Mouse (Mus musculus): ENCODE data around the gene 1700014D04Rik.
"Not testable (repeated sequence)": the region's sequence is repeated elsewhere in the genome, so short reads cannot be mapped to it uniquely, and the experiment has no call there.

Gene 1700014D04Rik

DNA sequence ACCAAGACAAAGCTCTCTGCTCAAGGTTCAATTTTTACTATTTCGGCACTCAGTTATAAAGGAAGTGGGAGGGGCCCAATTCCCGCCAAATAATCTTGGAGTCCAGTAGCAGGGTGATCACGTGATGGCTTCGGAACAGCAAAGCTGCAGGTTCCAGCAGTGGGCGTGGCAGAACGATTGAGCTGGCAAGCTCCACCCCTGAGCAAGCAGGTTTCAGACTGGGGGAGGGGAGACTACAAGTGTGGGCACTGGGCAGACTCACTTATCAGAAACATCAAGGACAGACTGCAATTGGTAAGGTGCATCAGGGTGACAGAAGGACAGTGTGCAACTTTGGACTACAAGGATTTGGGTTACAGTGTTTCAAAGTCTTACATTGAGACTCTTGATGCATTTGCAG lies 12.2 kb downstream of the 1700014D04Rik start:
- DNase-seq, result not testable (repeated sequence)

DNA sequence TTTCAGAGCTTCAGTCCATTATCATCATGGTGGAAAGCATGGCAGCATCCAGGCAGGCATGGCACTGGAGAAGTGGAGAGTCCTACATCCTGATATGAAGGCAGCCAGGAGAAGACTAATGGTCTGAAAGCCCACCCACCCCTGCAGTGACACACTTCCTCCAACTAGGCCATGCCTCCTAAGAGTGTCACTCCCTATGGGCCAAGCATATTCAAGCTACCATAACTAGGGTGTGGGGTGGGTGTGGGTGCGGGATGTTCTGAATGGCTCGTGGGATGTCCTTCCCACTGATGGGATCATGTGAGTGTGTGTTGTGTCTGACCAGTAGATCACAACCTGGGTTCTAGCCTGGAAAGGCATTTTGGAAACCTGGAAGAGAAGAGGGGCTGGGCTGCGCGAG lies 12.6 kb downstream of the 1700014D04Rik start:
- no peak for DNase-seq

DNA sequence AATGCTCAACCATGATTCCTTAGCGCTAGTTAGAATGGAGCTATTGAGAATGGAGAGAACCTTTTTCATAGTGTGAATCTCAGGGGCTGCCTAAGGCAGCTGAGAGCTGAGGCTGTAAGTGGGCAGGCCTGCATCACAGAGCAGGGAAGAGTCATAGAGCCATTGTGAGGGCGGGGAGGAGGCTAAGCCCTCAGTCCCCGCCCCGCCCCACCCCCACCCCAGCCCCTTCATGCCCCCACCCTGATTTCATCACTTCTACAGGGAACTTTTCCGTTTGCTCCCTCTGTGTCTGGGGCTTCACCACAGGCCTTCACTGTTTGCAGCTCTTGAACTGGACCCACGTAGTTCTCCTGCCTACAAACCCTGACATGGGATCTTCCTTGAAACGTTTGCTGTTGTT lies 14.9 kb downstream of the 1700014D04Rik start, which contains the start of gene Spata31d1d:
Gene Spata31d1d (minus strand): TSS at position 101 of the 400 bp plus-strand sequence.
- no peak for DNase-seq

DNA sequence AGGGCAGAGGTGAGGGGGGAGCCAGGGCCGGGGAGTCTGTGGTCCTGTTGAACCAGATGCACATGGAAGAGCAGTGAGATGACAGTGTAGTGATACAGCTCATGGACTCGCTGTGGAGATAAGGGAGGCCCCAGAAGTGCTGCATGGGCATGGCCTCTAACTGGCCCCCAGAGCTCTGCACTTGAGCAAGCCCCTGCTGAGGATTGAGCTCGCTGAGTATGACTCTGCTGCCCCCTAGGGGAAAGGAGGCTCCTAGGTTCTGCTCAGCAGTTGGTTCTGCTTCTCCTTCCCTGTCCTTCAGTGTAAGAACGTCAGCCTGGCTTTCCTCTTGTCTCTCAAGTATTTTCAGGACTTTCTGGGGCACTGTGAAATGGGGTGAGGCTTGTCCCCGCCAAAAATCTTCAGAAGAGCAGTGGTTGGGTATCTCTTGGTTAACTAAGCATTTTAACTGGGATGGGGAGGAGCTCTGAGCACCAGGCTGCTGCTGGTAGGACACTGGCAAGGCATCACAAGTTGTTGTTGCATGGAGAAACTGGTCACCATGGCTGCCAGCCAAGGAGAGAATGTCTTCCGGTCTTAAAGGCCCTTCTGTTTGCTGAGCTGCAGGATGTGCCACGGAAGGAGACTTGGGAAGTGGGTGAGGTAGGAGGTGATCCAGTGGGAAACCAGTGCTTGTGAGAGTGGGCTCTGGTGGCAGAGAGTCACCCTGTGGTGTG lies 18.0 kb downstream of the 1700014D04Rik start:
- peak; percentile 87 to 88 for DNase-seq

DNA sequence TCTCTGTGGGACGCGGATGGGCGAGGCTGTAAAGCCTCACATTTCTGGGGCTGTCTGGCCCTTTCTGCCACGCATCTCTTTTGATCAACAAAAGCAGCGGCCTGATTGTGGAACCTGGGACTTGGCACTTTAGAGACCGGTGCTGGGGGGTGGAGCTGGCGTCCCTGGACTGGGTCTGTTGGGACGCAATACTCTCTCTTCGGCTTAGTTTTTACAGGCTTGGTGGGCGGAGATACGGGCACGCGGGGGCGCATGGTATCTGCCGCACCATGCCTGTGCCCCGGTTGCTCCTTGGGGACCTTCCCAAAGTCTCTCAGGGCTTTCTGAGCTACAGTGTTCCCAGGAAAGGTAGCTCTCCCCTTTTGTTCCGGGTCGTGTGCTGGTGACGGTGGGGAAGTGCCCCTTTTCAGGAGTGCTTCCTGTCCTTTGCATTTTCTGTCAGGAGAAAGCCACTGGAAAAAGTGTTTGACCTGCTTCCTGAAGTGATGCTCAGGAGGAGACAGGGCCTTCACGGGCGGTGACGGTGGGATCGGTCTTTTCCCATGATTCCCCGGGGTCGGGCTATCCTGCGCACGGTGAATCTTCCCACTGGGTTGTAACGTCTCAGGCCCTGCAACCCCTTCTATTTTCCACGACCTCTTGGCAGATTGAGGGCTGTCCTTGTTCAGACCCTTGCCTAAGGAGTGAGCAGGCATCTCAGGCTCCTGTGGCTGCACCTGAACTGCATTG lies 20.2 kb downstream of the 1700014D04Rik start:
- DNase-seq, result no peak

DNA sequence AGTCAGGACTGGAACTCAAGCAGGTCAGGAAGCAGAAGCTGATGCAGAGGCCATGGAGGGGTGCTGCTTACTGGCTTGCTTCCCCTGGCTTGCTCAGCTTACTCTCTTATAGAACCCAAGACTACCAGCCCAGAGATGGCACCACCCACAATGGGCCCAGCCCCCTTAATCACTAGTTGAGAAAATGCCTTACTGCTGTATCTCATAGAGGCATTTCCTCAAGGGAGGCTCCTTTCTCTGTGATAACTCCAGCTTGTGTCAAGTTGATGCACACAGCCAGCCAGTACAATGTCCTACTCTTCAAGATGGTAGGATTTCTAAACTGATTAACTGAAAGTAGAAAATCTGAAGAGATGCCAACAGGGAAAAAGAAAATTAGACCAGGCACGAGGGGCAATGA lies 24.5 kb downstream of the 1700014D04Rik start:
- not testable (repeated sequence) for DNase-seq

DNA sequence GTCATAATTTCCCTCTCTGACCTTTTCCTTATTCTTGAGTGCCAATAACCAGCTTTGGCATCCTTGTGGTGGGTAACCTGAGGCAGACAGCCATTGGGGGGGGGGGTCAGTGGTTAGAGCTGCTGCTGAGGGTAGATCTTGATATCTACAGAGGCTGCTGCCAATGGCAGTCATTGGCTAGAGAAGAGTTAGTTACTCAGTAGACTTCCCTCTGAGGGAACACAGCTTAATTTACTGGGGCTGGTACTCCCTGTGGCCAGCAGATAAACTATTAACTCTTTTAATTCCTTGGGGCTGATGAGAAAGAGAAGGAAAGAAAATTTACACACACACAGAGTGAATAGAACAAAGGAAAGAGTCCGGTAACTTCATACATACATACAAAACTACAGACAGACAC lies 27.1 kb downstream of the 1700014D04Rik start:
- DNase-seq, result no peak

DNA sequence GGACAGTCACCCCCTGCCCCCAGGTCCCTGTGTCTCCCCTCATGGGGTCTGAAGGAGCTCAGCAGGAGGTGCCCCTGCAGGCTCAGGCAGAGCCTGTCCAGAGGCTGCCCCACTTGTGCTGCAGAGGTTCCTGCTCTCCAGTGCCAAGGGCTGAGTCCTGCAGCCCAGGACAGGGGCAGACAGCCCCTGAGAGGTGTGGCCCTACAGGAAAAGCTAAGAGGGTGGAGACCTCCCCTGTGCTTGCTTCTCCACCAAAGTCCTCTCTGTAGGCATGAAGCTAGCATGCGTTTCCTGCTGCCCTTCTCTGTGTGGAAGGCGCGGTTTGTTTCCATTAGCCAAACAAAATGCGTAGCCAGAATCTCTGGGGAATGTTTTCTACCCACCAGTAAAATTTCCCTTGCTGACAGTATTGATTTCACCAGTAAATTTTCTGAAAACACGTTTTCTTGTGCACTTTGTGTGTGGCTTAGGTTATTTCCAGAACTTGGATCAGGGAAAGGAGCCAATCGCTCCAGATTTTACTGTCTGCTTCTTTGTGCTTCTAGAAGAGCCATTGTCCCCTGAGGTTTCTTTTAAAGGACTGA lies 27.6 kb downstream of the 1700014D04Rik start:
- not testable (repeated sequence) for DNase-seq

DNA sequence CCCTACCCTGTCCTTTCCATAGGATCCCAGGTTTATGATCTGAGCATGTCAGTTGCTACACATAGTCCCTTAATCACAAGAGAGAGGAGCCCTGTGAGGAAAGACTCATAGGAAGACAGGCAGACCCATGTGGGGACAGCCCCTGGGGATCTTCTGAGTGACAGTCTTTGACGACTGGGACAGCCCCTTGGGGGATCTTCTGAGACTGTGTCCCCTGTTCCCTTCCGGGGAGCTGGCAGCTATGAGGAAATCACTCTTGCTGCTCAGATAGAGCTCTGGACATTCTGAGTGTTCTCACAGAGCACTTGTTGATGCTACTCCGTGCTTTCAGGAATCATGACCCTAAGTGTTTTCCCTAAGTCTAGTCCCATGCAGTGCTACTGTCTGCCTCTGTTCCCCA lies 32.8 kb downstream of the 1700014D04Rik start:
- DNase-seq, result peak; percentile 45 to 51

DNA sequence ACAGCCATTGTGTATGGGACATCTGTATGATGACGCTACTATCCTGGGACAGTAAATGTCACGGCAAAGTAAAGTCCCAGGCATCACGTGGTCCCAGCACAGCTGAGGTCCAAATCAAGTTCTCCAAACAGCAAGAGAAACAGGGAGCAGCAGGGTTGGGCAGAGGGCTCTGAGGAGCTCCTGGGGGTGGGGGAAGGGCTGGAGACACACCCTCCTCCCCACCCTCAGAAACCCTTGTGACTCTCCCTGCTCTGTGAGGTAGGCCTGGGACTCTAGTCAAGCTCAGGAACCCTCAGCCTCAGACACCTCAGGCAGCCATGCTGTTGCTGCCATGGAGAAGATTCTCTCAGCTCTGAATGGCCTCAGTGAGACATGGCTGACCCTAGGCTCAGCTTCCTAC lies 34.6 kb downstream of the 1700014D04Rik start, which contains the start of gene Spata31d1b:
Gene Spata31d1b (plus strand): TSS at position 301 of the 400 bp plus-strand sequence.
- not testable (repeated sequence) for DNase-seq

DNA sequence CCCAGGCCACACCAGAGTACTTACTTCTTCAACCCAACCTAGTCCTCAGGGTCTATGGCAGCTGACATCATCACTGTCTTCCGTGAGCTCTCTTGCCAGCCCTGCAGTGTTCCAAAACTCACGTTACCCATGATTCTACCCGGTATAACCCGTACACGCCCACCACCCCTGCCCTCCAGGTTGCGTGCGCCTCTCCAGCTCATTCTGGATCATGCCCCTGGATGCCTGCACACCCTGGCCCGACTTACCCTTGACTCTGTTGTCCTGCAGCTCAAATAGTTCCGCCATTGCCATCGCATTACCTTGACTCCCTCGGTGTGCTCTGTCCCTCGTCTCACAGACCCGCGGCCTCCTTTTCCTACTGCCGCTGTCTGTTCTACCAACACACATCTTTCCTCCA lies 36.3 kb downstream of the 1700014D04Rik start, which contains the start of gene Spata31d1a:
Gene Spata31d1a (minus strand): TSS at position 101 of the 400 bp plus-strand sequence.
- DNase-seq, result no peak

DNA sequence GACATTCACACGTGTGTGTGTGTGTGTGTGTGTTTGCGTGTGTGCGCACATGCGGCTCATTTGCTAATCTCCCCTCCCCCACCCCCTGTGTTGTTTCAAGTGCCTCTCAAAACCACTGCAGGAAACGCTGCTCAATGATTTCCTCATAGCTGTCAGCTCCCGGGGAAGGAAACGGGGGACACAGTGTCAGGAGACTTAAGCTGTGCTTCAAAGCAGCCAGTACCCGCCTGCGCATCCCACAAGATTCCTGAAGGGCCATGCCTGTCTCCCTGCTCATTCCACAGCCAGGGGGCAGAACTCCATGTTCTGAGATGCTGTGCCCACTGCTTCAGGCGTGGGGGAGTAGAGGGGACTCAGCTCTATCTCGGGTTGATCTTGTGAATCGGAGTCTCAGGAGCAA lies 42.0 kb downstream of the 1700014D04Rik start:
- no peak for DNase-seq

DNA sequence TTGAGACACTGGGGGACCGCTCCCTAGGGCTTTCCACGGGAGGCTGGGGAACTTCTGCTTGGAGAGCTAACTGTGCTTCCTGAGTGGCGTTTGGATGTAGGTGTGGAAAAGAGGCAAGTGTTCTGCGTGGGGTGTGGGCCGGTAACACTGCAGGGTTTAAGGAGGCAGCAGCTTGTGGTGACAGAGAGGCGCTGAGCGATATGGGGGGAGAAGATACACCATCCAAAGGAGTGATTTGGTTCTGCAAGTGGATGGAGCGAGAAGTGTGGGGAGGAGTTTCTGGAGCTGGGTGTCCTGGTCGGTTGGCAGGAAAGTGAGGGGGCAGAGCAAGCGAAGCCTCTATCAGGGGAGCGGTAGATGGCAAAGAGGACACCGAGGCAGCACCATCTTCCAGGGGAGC lies 43.0 kb downstream of the 1700014D04Rik start:
- no peak for DNase-seq

DNA sequence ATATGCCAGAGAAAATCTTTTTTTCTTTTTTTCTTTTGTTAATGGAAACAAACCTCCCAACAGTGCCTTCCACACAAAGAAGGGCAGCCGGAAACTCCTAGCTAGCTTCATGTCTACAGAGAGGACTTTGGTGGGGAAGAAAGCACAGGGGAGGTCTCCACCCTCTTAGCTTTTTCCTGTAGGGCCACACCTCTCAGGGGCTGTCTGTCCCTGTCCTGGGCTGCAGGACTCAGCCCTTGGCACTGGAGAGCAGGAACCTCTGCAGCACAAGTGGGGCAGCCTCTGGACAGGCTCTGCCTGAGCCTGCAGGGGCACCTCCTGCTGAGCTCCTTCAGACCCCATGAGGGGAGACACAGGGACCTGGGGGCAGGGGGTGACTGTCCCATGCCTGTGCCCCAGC lies 46.4 kb downstream of the 1700014D04Rik start:
- not testable (repeated sequence) for DNase-seq

DNA sequence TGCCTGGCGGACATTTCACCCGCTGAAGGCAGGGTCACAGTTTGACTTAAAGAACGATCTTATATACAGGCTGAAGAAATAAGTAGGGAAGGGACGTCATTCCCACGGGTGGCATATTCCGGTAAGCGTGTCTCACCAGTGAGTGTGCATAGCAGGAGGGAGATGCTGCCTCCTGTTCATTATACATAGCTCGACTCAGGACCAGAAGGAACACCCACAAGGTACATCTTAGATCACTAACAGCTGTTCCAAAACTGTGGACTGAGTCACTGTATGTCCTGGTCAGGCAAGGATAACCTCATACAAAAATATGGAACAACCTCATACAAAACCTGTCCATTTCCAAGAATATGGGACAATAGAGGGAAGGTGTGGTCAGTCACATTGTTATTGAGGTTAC lies 47.4 kb downstream of the 1700014D04Rik start:
- no peak for DNase-seq

DNA sequence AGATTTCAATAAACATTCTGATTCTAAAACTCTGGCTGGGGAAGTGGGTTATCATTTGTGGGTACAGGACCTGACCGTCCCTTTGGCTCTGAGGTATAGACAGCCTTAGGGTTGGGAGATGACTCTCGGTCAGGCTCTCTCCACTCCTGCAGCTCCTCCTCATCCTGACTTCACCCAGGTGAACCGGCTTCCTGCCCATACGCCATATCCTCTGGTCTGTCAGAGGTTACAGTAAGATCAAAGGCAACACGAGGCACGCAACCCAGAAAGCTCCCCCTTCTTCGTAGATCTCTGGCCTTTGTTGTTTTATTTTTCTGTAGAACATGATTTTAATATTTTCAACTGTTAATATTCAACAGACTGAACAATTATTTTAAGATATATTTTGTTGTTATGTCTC lies 50.8 kb downstream of the 1700014D04Rik start:
- no peak for DNase-seq

DNA sequence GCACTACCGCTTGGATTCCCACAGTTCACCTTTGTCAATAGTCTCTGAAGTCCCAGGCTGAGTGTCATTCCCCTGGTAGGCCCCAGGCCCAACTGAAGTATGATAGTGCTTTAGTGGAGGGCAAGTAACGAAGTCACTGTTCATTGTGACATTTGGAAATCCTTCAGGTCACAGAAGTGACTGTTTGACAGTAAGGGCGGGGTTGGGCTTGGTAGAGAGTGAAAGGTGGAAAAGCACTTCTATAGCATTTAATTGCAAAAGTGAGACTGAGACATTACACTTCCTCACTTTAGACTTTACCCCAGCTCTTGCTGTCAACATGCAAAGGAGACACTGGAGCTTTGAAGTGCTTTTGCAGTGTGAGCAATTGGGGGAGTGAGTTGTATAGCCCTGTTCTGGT lies 52.5 kb downstream of the 1700014D04Rik start, which contains the start of gene 4921517D22Rik:
Gene 4921517D22Rik (minus strand): TSS at position 101 of the 400 bp plus-strand sequence.
- DNase-seq, result no peak

DNA sequence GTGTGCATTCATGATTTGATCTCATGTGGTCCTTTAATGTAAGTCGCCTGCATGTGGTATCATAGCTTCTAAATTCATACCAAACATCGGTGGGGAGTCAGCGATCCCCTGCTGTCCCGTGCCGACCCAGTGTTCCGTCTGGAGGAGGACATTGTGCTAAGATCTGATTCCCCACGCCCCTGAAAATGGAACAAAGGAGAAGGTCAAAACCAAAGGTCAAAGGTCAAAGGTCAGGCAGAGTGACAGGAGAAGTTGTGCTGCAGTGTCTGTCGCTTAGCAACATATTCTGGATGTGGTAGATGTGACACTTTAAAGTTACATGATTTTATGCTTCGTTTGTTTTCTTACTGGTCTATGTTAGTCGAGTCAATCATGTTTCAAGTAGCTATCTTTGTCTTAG lies 55.1 kb downstream of the 1700014D04Rik start:
- DNase-seq, result no peak

Measured in B cell, adult 2 months (primary cell).